Mouse (Mus musculus) heart, adult 2 months (tissue): ENCODE results near the gene Rln3.

Experiments
- CTCF ChIP-seq: fragments of 200-600 bp; IDR thresholded peaks from 2 replicates; pipeline ENCODE4 v1.8.1; 2022; ENCODE audit warnings: antibody characterized with exemption, mild to moderate bottlenecking, moderate library complexity
- EP300 ChIP-seq: fragments of 200-500 bp; IDR thresholded peaks from 2 replicates; pipeline ENCODE4 v1.6.1; 2011; ENCODE audit warnings: low read depth, low read length, control low read depth; ENCODE audit not compliant: insufficient read depth
- POLR2A ChIP-seq: fragments of 200-500 bp; IDR thresholded peaks from 2 replicates; pipeline ENCODE4 v1.6.1; 2011; ENCODE audit warnings: mild to moderate bottlenecking, low read depth, low read length, control low read depth; ENCODE audit not compliant: insufficient read depth

- TF ChIP-seq CTCF: no peak
- TF ChIP-seq POLR2A: no peak
- TF ChIP-seq EP300: no peak
Measured at GRCm38 (mm10) chr8:84069750-84070149, 24.9 kb upstream of the Rln3 start.
